Mouse (Mus musculus): ENCODE results near the gene Olfr1145.

Olfr1145 gene

DNA sequence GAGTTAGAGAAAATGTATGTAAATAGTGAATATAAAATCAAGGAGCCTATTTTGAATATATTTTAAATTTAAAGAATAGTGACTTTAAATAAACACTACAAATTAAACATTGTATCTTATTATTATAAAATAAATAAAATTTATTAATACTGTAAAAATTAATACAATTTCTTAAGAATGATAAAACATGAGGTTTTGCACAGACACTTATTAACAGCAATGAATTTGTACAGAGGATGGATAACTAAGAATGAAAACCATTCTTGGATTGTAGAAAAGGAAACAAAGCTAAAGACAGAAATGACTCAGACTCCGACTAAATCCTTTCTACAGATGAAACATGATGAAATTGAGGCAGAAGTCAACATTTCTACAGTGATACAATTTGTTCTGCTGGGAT, at the start of gene Olfr1145:
TSS of gene Olfr1145 (plus strand) at position 301 of the 400 bp plus-strand sequence.
- DNase-seq: no peak

DNA sequence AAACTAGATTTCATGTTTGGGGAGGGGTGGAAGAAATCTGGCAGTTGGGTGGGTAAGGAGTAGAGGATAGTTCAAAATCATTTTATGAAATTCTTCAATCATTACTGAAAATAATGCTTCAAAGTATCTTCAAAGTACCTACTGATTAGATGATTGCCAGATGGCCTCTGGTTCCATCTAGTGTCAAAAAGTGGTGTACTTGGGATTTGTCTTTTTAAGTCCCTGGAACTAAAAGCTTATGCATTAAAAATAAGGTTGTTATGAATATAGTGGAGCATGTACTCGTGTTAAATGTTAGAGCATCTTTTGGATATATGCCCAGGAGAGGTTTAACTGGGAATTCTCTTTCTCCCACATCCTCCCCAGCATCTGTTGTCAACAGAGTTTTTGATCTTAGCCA, 33.5 kb upstream of the Olfr1145 start:
- no peak for DNase-seq

DNA sequence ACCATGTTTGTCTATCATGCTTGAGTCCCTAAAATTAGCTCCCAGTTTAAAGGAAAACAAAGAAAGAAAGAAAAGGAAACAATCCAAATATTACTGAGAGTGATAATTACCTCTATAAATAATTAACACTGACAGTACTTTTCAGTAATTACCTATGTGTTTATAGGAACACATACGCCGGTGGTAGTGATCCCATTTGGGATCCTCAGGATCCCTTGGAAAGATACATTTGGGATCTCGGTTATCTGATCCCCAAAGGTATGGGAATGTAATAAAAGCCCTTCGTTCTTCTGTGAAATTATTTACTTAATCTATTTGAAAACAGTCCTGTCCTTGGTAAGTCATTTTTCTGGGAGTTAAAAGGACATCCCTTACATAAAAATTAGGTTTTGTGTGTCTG, 30.4 kb upstream of the Olfr1145 start, which contains the start of gene Olfr152:
TSS of gene Olfr152 (plus strand) at position 301 of the 400 bp plus-strand sequence.
- no peak for DNase-seq

DNA sequence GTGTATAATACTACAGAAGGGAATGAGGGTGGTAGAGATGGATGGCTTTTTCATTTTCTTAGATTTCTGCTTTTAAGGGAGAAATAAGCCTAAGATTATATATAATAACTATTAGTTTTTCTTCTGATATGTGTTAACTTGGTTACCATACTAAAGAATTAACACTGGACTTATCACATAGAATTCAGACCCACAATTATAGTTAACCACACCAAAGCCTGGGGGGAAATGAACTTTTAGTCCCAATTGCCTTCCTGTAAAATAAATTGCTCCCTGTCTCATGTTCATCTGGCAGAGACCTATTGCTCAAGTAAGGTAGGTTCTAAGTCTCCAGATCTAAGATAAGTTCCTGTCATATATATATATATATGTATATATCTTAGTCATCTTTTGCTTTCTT, 9.3 kb upstream of the Olfr1145 start, which contains the start of gene Olfr1143:
TSS of gene Olfr1143 (plus strand) at position 301 of the 400 bp plus-strand sequence.
- DNase-seq: no peak

DNA sequence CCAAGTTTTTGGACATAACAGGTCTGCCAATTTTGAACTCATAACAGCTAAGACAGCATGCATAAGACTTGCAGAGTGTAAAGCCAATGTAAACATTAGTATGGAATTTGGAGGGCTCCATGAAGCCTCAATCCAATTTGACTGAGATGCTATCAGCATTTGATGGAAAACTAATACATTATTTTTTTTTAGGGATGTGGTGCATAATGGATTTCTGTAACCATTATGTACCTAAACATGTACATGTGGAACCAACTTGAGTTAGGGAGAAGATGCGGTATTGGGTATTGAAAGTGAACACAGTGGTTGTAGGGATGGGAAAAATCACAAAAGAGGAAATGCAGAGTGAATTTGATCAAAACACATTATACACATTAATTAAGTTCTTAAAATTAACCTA, 20.6 kb downstream of the Olfr1145 start, which contains the start of gene Olfr1148:
TSS of gene Olfr1148 (plus strand) at position 301 of the 400 bp plus-strand sequence.
- no peak for DNase-seq

DNA sequence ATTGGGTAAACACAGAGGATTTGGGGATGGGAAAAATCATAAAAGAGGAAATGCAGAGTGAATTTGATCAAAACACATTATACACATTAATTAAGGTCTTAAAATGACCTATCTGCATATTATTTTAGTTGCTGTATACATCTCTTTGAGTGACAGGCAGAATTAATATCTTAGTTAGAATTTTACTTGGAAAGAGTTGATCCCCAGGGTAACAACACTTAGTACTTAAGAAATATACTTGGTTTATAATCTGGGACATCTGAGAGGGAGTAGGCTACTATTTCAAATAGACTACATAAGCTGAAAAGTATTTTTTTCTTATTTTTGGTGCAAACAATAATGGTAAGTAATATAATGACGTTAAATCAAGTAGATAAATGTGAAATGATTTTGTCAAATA, 34.1 kb downstream of the Olfr1145 start, which contains the start of gene Olfr1150-ps1:
TSS of gene Olfr1150-ps1 (plus strand) at position 301 of the 400 bp plus-strand sequence.
- no peak for DNase-seq

DNA sequence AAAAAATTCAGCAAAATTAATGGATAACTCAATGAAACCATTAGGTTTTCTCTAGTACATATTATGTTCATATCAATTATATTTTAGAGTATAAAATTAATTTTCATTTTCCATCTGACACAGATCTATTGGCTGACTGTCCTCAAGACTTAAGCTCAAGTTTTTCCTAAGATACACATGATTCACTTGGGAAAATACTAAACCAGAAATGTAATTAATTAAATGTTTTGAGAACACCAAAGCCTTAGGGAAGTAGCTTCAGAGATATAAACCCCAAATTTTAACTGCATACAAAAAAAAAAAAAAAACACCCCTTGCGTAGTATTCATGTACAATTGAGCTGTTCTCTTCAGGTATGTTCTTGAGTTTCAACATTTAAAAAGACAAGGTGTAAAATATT, 45.9 kb downstream of the Olfr1145 start, which contains the start of gene Olfr1151:
TSS of gene Olfr1151 (plus strand) at position 301 of the 400 bp plus-strand sequence.
- no peak for DNase-seq

Measured in cerebellum, postnatal 25 days (tissue).